Mouse (Mus musculus) stomach, postnatal 0 days (tissue): ENCODE measurements around the gene Hnrnpa2b1.

Source experiments
- CTCF ChIP-seq: IDR thresholded peaks from 2 replicates; pipeline ENCODE4 v1.5.1; 2016; ENCODE audit warnings: antibody characterized with exemption, low read depth, mild to moderate bottlenecking, moderate library complexity
- EP300 ChIP-seq: optimal IDR thresholded peaks from 2 replicates; pipeline ENCODE3; 2016; ENCODE audit warnings: antibody characterized with exemption

DNA sequence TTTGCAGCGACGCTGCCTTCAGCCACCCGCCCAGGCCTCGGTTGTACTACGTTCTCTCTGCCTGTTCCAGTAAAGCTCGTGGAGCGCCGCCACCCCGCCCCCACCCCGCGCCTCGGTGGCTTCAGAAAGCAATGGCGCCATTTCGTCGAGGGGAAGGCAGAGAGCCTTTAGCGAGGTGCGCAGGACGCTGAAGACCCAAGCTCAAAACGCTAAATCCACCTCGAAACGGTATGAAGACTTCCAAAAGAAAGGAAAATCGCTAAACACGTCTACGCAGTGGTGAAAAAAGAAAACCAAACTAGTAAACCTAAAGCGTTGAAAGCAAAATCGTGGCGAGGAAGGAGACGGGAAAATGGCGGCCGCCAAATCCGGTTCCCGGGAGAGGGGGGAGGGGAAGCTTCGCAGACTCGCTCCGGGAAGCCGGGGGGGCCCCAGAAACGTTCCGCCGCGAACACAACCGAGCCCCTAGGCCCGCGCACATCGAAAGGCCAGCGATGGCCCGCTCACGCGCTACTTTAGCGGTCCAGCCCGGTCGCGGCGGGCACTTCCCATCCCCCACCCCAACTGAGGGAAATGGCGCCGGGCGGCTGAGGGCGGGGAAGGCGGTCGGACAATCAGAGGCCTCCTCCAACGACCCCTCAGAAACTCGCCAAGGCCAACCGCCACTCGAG is 668 bp downstream of the Hnrnpa2b1 start:
- TF ChIP-seq CTCF = 0 out of 2 replicates have a peak, but pooled peaks have one; percentile 9
- TF ChIP-seq EP300 = peak; percentile 85
